Mouse (Mus musculus): ENCODE results near the gene Unc13b.
"Not testable (repeated sequence)": the region's sequence is repeated elsewhere in the genome, so short reads cannot be mapped to it uniquely, and the experiment has no call there.

The Unc13b gene

DNA sequence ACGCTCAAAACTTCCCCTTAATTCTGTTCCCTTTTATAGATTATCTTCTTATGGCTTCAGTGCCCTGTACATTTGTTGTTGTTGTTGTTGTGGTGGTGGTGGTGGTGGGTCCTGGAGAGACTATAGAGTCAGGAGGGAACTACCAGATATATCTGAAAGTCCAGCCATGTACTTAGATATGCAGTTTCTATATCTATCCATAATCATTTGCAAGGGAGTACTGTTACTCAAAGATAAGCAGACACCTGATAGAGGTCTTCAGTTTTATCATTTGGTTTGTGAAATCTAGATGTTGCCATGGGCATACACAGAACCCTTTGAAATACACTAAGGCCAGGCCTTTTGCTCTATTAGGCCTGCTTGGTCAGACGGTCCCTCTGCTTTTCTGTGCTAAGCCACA, 55.8 kb downstream of the Unc13b start:
- DNase-seq, result no peak

- DNase-seq, result peak; percentile 48
Measured at GRCm38 (mm10) chr4:43114946-43115345, 56.2 kb downstream of the Unc13b start.

GRCm38 (mm10) chr4:43116249-43116648, 57.5 kb downstream of the Unc13b start:
- no peak for DNase-seq

- DNase-seq, result no peak
Measured at GRCm38 (mm10) chr4:43129750-43130149, 71.0 kb downstream of the Unc13b start.

GRCm38 (mm10) chr4:43142610-43143009, 83.9 kb downstream of the Unc13b start:
- no peak for DNase-seq

DNA sequence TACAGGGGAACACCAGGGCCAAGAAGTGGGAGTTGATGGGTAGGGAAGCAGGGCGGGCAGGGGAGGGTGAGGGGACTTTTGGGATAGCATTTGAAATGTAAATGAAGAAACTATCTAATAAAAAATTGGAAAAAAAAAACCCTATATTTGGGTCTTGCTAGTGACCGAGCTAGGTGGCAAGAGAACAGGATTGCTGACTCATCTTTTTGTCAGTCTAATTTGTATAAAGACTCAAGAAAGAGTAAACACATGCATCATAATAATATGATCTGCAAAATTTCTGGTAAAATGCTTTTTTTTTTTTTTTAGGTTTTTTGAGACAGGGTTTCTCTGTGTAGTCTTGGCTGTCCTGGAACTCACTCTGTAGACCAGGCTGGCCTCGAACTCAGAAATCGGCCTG, 93.7 kb downstream of the Unc13b start:
- not testable (repeated sequence) for DNase-seq

- DNase-seq, result no peak
Measured at GRCm38 (mm10) chr4:43160045-43160444, 101.3 kb downstream of the Unc13b start.

DNA sequence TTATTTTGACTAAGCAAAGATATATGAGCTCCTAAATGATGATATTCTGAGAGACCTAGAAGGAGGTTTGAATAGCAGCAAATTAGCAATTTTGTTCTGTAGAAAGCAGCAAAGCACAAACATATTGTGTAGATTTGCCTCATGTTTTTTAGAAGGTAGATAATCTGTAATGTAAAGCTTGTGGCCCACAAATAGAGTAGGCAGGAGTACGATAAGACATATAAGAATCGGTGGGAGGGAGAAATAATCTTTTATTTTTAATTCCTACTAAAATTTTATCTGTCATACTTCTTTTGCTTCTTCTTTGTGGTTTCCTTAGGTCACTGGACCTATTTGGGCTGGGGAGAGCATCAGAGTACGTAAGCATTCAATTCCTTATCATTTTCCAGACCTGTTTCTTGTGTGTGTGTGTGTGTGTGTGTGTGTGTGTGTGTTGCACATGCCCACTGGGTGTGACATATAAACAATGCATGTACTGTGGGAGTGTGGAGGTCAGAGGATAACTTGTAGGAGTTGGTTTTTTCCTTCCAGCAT, 102.4 kb downstream of the Unc13b start:
- no peak for DNase-seq

GRCm38 (mm10) chr4:43163205-43163604, 104.5 kb downstream of the Unc13b start:
- no peak for DNase-seq

DNA sequence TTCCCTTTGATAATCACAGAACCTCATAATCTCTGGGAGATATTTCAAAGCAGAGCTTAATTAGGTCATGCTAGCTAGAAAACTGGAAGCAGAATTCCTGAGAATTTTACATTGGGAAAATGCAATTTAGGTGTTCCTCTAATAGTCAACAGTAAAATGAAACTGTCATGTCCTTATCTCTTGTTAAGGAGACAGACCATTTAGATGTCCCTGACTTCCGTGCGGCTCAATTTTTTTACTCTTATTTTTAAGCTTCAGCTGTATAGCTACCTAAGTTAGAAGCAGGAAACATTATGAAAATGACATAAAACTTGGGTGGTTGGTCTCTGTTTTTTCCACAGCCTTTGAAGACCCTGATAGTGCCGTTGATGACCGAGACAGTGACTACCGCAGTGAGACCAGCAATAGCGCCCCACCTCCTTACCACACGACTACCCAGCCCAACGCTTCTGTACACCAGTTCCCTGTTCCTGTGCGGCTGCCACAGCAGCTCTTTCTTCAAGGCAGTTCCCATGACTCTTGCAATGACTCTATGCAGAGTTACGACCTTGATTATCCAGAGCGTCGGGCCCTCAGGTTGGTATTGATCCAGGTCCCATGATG, 106.8 kb downstream of the Unc13b start:
- DNase-seq, result no peak

- no peak for DNase-seq
Measured at GRCm38 (mm10) chr4:43170028-43170427, 111.3 kb downstream of the Unc13b start.

DNA sequence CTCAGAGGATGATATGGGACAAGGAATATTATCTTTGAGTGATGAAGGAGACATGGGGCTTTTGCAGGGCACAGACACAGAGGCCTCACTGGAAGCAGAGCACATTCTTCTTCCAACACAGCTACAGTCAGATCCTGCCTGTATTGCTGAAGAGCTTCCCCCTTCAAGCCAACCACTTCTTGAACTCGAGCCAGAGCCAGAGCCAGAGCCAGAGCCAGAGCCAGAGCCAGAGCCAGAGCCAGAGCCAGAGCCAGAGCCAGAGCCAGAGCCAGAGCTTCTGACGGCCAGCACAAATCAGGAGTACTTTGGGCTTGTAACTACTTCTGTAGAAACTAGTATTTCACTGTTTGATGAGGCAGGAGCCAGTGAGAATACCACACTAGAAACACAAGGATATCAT, 118.4 kb downstream of the Unc13b start:
- peak; percentile 1 for DNase-seq

- no peak for DNase-seq
Measured at GRCm38 (mm10) chr4:43182474-43183168, 123.9 kb downstream of the Unc13b start.

DNA sequence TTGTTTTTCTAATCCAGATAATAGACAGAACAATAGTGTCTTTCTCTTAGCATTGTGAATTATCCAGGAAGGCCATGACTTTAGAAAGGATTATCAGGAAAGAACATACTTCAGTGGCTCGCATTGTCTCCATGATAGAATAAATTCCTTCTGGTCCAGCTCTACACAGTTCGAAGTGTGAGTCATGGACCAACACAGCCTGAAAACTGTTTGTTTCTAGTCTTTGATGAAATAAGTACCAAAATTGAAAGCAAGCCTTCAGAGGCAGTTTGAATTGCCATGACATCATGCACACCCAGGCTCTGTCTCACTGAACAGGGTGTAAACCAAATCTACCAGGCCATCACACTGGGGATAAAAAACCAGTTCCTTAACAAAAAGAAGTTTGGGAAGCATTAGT, 128.7 kb downstream of the Unc13b start:
- DNase-seq, result no peak

DNA sequence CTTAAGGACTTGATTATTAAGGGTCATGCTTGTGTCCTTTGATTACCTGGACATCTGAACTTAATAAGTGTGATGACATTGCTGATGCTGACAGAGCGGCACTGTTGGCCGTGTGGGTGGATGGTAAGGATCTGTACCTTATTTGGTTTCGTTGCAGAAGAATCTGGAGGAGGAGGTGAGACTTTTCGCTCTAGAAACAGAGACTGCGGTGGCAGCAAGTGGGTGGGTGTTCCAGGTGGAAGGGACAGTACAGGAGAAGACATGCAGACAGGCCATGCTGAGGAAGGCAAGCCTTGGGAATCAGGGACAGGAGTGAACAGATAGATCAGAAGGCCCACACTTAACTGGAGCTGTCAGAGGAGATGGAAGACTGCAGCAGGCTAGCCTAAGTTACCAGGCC, 130.6 kb downstream of the Unc13b start:
- DNase-seq, result no peak

DNA sequence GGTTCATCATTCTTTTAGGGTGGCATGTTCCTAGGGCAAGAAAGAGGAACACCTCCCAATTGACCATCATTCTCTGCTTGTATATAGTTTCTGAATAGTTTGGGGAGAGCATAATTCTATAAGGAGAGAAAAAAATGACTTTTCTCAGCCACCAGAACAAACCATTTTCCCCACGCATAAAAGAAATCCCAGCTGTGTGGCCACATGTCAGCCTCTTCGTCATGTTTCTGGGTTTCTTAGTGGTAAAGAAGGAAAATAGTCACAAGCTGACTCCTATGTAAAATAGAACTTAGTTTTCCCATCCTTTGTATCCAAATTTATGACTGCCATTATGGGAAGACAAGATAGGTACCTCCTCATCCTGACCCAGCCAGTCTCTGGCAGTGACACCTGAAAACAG, 146.2 kb downstream of the Unc13b start:
- DNase-seq, result no peak

DNA sequence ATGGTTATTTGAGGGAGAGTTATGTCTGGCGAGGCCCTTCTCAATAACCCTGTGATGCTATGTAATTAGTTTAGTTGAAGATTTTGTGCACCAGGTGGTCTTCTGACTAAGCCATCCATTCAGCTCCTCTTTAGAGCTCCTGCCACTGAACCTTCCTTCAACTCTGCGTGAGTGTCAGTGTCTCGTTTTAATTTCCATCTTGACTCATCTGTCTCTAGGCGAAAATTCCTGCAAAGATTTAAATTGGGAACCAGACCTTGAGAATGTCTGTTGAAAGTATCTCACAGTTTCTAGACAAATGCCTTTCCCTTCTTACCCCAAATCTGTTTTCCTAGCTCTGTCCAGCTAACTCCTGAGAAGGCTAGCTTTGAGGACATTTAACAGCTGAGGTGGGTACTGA, 146.8 kb downstream of the Unc13b start:
- no peak for DNase-seq

DNA sequence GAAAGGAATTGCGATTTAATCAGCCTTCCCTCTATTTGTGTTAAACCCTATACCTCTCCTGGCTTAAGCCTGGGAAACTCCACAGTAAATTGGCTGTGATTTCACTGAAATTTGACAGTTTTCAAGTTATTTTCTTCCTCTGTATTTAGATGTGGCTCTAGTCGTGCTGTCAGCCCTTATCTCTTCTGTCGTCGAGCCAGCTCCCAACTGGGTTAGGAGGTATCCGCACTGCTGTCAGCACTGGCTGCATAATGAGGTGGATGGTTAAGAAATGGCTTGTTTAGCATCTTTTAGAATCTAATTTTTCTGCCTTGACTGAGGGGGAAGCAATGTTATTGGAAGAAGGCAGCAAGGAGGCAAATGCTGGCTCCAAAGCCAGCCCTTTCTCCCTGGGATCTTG, 148.2 kb downstream of the Unc13b start:
- DNase-seq, result no peak

DNA sequence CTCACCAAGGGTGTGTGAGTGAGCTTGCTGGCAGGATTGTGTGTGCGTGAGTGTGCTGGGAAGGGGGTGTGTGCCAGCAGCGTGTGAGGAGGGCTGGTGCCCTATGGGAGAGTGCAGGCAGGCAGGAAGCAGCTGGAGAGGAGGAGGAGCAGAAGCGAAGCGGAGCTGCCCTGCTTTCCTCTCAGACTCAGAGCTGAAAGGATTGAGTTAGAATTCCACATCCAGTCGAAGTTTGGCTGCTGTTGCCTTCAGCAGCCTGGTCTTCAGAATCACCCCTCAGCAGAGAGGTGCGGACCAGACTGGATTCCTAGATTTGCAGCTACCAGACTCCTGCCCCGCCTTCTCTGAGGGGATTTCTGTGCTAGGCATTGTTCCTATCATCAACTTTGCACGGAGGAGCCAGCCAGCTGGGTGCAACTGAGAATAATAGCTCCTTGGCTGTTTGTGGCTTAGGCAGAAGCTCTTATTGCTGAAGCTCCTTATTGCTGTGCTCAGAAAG, 150.4 kb downstream of the Unc13b start:
- no peak for DNase-seq

DNA sequence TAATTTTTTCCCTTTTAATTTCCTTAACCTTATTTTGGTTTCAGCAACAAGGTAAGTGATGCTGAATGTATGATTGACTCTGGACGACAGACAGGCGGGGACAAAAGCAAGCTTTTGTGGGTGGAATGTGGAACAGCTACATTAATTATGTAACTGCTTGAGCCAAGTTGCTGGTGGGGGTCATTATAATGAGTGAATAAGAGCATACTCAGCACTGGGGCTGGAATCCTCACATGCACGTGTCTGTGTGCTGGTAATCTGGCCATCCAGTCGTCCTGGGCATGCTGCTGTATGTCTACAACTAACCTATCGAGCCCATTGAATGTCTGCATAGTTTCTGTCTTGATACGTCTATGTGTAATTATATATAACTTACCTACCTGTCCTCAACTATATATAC, 150.9 kb downstream of the Unc13b start:
- no peak for DNase-seq

- DNase-seq, result no peak
Measured at GRCm38 (mm10) chr4:43216491-43216890, 157.7 kb downstream of the Unc13b start.

DNA sequence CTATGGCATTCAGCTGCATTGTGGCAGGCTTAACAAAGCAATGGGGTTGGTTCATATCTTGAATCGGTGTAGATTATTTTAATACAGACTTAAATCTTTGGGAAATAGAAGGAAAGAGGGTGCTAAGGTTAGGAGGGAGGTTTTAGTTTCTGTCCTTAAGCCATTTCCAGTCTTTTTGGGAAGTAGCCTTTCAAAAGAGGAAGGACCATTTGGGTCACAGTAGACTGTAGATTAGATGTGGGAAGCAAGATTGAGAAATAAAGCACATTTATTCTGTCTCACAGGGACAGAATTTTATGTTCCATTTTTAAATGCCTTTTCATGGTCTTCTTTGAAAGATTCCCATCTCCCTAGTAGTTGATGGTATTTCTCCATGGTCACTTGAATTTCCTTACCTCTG, 159.2 kb downstream of the Unc13b start:
- DNase-seq, result no peak

GRCm38 (mm10) chr4:43231821-43232220, 173.1 kb downstream of the Unc13b start:
- no peak for DNase-seq

GRCm38 (mm10) chr4:43232985-43233384, 174.2 kb downstream of the Unc13b start:
- DNase-seq, result no peak

- DNase-seq, result no peak
Measured at GRCm38 (mm10) chr4:43233489-43233888, 174.7 kb downstream of the Unc13b start.
